Mouse (Mus musculus) layer of hippocampus, postnatal 25 days (tissue): Measurements from ENCODE around the gene Brd2. TPM values are rescaled to one million over a fixed set of nuclear protein-coding genes. Genes with fewer than 3 reads are reported as not detected.

Experiments
- DNase-seq, 2 experiments: peaks; one replicate each; pipeline ENCODE4 v3.0.0; 2022; ENCODE audit warnings: mixed read lengths in 2 of 2, low spot score in 1 of 2; ENCODE audit errors: extremely low spot score in 1 of 2
- total RNA-seq, 2 experiments: library from RNA; stranded (reverse); gene quantifications; 2 replicates each; pipeline ENCODE4 v1.2.3; 2021

The Brd2 gene
- total RNA-seq, 2 experiments from 2014 or later: 196 to 216 TPM

- no peak for DNase-seq
Observed at GRCm38 (mm10) chr17:34134451-34134850, 12.0 kb upstream of the Brd2 start.

- no peak for DNase-seq
Observed at GRCm38 (mm10) chr17:34133289-34133688, 10.9 kb upstream of the Brd2 start.

- no peak for DNase-seq
Observed at GRCm38 (mm10) chr17:34131911-34132310, 9.5 kb upstream of the Brd2 start.

- DNase-seq: no peak
Observed at GRCm38 (mm10) chr17:34130073-34130947, 7.9 kb upstream of the Brd2 start.

GRCm38 (mm10) chr17:34128944-34129791 is 6.7 kb upstream of the Brd2 start:
- no peak for DNase-seq

GRCm38 (mm10) chr17:34128264-34128937 is 6.0 kb upstream of the Brd2 start:
- DNase-seq: no peak

GRCm38 (mm10) chr17:34127475-34127874 is 5.0 kb upstream of the Brd2 start:
- no peak for DNase-seq

- DNase-seq: no peak
Observed at GRCm38 (mm10) chr17:34126826-34127420, 4.5 kb upstream of the Brd2 start.

- no peak for DNase-seq
Observed at GRCm38 (mm10) chr17:34124649-34125048, 2.2 kb upstream of the Brd2 start.

GRCm38 (mm10) chr17:34123518-34123917 is 1.1 kb upstream of the Brd2 start:
- no peak for DNase-seq

GRCm38 (mm10) chr17:34123111-34123510 is 677 bp upstream of the Brd2 start:
- no peak for DNase-seq

GRCm38 (mm10) chr17:34121879-34122187 is 601 bp downstream of the Brd2 start:
- DNase-seq: peak; percentile 56 to 61

- DNase-seq: peak; percentile 62 to 77
Observed at GRCm38 (mm10) chr17:34121172-34121878, 1.1 kb downstream of the Brd2 start.

GRCm38 (mm10) chr17:34120814-34121171 is 1.6 kb downstream of the Brd2 start:
- peak; percentile 63 for DNase-seq

GRCm38 (mm10) chr17:34120180-34120723 is 2.2 kb downstream of the Brd2 start:
- DNase-seq: peak; percentile 68 to 76

- peak; percentile 97 to 100 for DNase-seq
Observed at GRCm38 (mm10) chr17:34119249-34120179, 2.9 kb downstream of the Brd2 start, which contains the start of gene H2-DMa. Gene H2-DMa, plus strand, starts transcription at chr17:34119541.

GRCm38 (mm10) chr17:34118873-34119248 is 3.6 kb downstream of the Brd2 start:
- peak in 1 of 2 experiments; percentile 47 for DNase-seq

- DNase-seq: no peak
Observed at GRCm38 (mm10) chr17:34118113-34118872, 4.1 kb downstream of the Brd2 start.
